In the genomic region with DNA sequence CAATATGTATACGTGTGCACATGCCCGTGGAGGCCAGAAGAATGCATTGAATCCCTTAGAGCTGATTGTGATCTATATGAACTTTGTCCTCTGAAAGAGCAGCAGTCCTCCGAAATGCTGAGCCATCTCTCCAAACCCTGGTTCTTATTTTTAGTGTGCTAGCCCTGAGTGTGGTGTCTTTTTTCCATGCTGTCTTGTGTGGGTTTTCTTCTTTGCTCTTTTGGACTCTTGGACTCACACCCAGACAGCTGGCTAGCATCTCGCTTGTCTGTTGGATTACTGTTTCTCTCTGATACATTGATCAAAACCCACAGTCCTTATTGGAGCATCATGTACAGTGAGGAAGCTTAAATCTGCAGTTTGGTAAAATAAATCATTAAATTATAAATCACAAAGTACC, we compare ENCODE assay signal across 19 mouse cellular contexts. TPM values are rescaled to one million over a fixed set of nuclear protein-coding genes. Genes with fewer than 3 reads are reported as not detected.
DNase-seq lines count a peak whose midpoint lies in the region; ATAC-seq and TF ChIP-seq lines count a peak whose summit lies in the region.
"Had no signal": no experiment of that assay in that cellular context is flagged by ENCODE, and none has a peak within 500 bp of the region (broad histone marks: within the 10 kb centered on the region; RNA-seq: fewer than 3 reads in every experiment).

No protein-coding gene starts in this region.

- no peak overlapping the region for H3K9ac ChIP-seq in intestine, embryonic 15.5 days
- H3K9ac ChIP-seq in intestine, embryonic 16.5 days (ENCODE audit: low read depth, low read length) = no peak overlapping the region
- no peak overlapping the region for H3K9ac ChIP-seq in liver, embryonic 13.5 days
- H3K9ac ChIP-seq in liver, embryonic 11.5 days (ENCODE audit: low read depth, low read length) = no peak overlapping the region
- no peak overlapping the region for H3K9ac ChIP-seq in liver, postnatal 0 days (replicated peaks)
- H3K9ac ChIP-seq: liver, embryonic 14.5 days; midbrain, embryonic 12.5 days had no signal

- H3K4me2 ChIP-seq in intestine, embryonic 15.5 days (replicated peaks) = peak overlapping the region; percentile 4; the same call in 1 of the 2 replicates
- H3K4me2 ChIP-seq in intestine, embryonic 16.5 days (ENCODE audit: low read depth, low read length) = no peak overlapping the region
- H3K4me2 ChIP-seq in liver, embryonic 13.5 days = peak overlapping the region; percentile 24; the same call in 1 of the 2 replicates
- H3K4me2 ChIP-seq in liver, embryonic 11.5 days = no peak overlapping the region
- H3K4me2 ChIP-seq in liver, postnatal 0 days (ENCODE audit: low read depth, low read length) = peak overlapping the region; percentile 36
- H3K4me2 ChIP-seq: midbrain, embryonic 12.5 days had no signal

- DNase-seq in heart, embryonic 10.5 days (ENCODE audit: low spot score) = no peak
- DNase-seq in heart, adult 11 months = no peak
- no peak for DNase-seq in liver, embryonic 13.5 days
- DNase-seq in liver, embryonic 11.5 days (ENCODE audit: low spot score) = no peak
- no peak for DNase-seq in liver, postnatal 0 days
- DNase-seq in adrenal gland, postnatal 4 days (ENCODE audit: low spot score in 2 of 2) = no peak
- DNase-seq: adrenal gland, postnatal 36 days; cerebellum, adult 2 months; cerebellum, postnatal 36 days; gastrocnemius, postnatal 10 days; left cerebral cortex, postnatal 4 days; thymus, postnatal 14 days had no signal

- H3K4me3 ChIP-seq in heart, embryonic 10.5 days = no peak overlapping the region
- H3K4me3 ChIP-seq in intestine, embryonic 15.5 days (replicated peaks) = no peak overlapping the region
- no peak overlapping the region for H3K4me3 ChIP-seq in intestine, embryonic 16.5 days (ENCODE audit: low read length)
- no peak overlapping the region for H3K4me3 ChIP-seq in liver, embryonic 13.5 days (replicated peaks)
- H3K4me3 ChIP-seq in liver, embryonic 11.5 days (ENCODE audit: low read depth, low read length) = no peak overlapping the region
- H3K4me3 ChIP-seq in liver, postnatal 0 days (ENCODE audit: low read depth, low read length) = no peak overlapping the region
- H3K4me3 ChIP-seq: layer of hippocampus, adult 2 months; midbrain, embryonic 12.5 days had no signal

- no peak for TF ChIP-seq CTCF in liver, postnatal 0 days (IDR thresholded peaks at IDR 0.05; ENCODE audit: low read depth)

- H3K9me3 ChIP-seq in heart, embryonic 10.5 days = no peaks in the 10 kb centered on the region
- H3K9me3 ChIP-seq in intestine, embryonic 15.5 days = no peaks in the 10 kb centered on the region
- H3K9me3 ChIP-seq in intestine, embryonic 16.5 days (ENCODE audit: control insufficient read depth, low read length) = no peaks in the 10 kb centered on the region
- H3K9me3 ChIP-seq in liver, embryonic 13.5 days (replicated peaks) = no peaks in the 10 kb centered on the region
- H3K9me3 ChIP-seq in liver, embryonic 11.5 days (ENCODE audit: control insufficient read depth, low read length) = no peaks in the 10 kb centered on the region
- H3K9me3 ChIP-seq in liver, postnatal 0 days (ENCODE audit: low read length) = no peaks in the 10 kb centered on the region
- H3K9me3 ChIP-seq: midbrain, embryonic 12.5 days had no signal

- WGBS in heart, embryonic 10.5 days = 82% methylated on average over 4 of the region's 4 CpGs
- 56% methylated on average over 4 of the region's 4 CpGs for WGBS in intestine, embryonic 15.5 days
- WGBS in intestine, embryonic 16.5 days = 69% methylated on average over 4 of the region's 4 CpGs
- WGBS in liver, embryonic 13.5 days (ENCODE audit: insufficient replicate concordance) = 73% methylated on average over 4 of the region's 4 CpGs
- 67% methylated on average over 4 of the region's 4 CpGs for WGBS in liver, embryonic 11.5 days
- 56% methylated on average over 4 of the region's 4 CpGs for WGBS in liver, postnatal 0 days (ENCODE audit: insufficient replicate concordance)

- no peak for TF ChIP-seq EP300 in liver, postnatal 0 days (IDR thresholded peaks at IDR 0.05; ENCODE audit: low read depth)

- H3K36me3 ChIP-seq in heart, embryonic 10.5 days = peaks cover 43% of the 10 kb centered on the region
- H3K36me3 ChIP-seq in intestine, embryonic 15.5 days = peaks cover 11% of the 10 kb centered on the region; the same call in 1 of the 2 replicates
- peaks cover 17% of the 10 kb centered on the region; the same call in 1 of the 2 replicates for H3K36me3 ChIP-seq in intestine, embryonic 16.5 days (ENCODE audit: control insufficient read depth, insufficient read depth, low read length)
- H3K36me3 ChIP-seq in liver, embryonic 13.5 days = peaks cover 35% of the 10 kb centered on the region
- H3K36me3 ChIP-seq in liver, embryonic 11.5 days (ENCODE audit: control insufficient read depth, insufficient read depth, low read length) = peaks cover 22% of the 10 kb centered on the region; the same call in 1 of the 2 replicates
- peaks cover 36% of the 10 kb centered on the region for H3K36me3 ChIP-seq in liver, postnatal 0 days (replicated peaks; ENCODE audit: insufficient read depth, low read length)

- no peaks in the 10 kb centered on the region for H3K27me3 ChIP-seq in heart, embryonic 10.5 days (ENCODE audit: insufficient read depth, poor library complexity, severe bottlenecking)
- no peaks in the 10 kb centered on the region for H3K27me3 ChIP-seq in intestine, embryonic 15.5 days (replicated peaks)
- no peaks in the 10 kb centered on the region for H3K27me3 ChIP-seq in intestine, embryonic 16.5 days (replicated peaks; ENCODE audit: control insufficient read depth, insufficient read depth, low read length)
- no peaks in the 10 kb centered on the region for H3K27me3 ChIP-seq in liver, embryonic 13.5 days
- H3K27me3 ChIP-seq in liver, embryonic 11.5 days (replicated peaks; ENCODE audit: control insufficient read depth, insufficient read depth, low read length) = no peaks in the 10 kb centered on the region
- no peaks in the 10 kb centered on the region for H3K27me3 ChIP-seq in liver, postnatal 0 days (ENCODE audit: insufficient read depth, low read length)
- H3K27me3 ChIP-seq: midbrain, embryonic 12.5 days had no signal

- ATAC-seq in intestine, embryonic 15.5 days = no peak
- ATAC-seq in intestine, embryonic 16.5 days = no peak
- ATAC-seq in liver, embryonic 13.5 days (ENCODE audit: low read depth) = no peak
- no peak for ATAC-seq in liver, embryonic 11.5 days (replicated peaks; ENCODE audit: low FRiP score)
- no peak for ATAC-seq in liver, postnatal 0 days
- ATAC-seq: inflammation-experienced regulatory T-cells, adult 6 months; lung, postnatal 0 days had no signal

- 0 out of 2 replicates have a peak overlapping the region, but pooled peaks have one; percentile 3 for H3K27ac ChIP-seq in heart, embryonic 10.5 days
- H3K27ac ChIP-seq in intestine, embryonic 15.5 days = no peak overlapping the region
- H3K27ac ChIP-seq in intestine, embryonic 16.5 days (ENCODE audit: low read length) = no peak overlapping the region; the same call in 1 of the 2 replicates
- no peak overlapping the region for H3K27ac ChIP-seq in liver, embryonic 13.5 days
- no peak overlapping the region for H3K27ac ChIP-seq in liver, embryonic 11.5 days (ENCODE audit: low read depth, low read length)
- peak overlapping the region; percentile 17; the same call in 1 of the 2 replicates for H3K27ac ChIP-seq in liver, postnatal 0 days (ENCODE audit: low read depth)
- H3K27ac ChIP-seq: layer of hippocampus, adult 2 months; liver, embryonic 14.5 days; midbrain, embryonic 12.5 days had no signal

- peaks cover 36% of the 10 kb centered on the region for H3K4me1 ChIP-seq in heart, embryonic 10.5 days
- peaks cover 14% of the 10 kb centered on the region for H3K4me1 ChIP-seq in intestine, embryonic 15.5 days (replicated peaks)
- H3K4me1 ChIP-seq in intestine, embryonic 16.5 days (ENCODE audit: control insufficient read depth, insufficient read depth, low read length) = peaks cover 27% of the 10 kb centered on the region
- peaks cover 34% of the 10 kb centered on the region for H3K4me1 ChIP-seq in liver, embryonic 13.5 days (replicated peaks)
- H3K4me1 ChIP-seq in liver, embryonic 11.5 days (replicated peaks; ENCODE audit: control insufficient read depth, insufficient read depth, low read length) = peaks cover 10% of the 10 kb centered on the region
- H3K4me1 ChIP-seq in liver, postnatal 0 days (ENCODE audit: insufficient read depth) = peaks cover 28% of the 10 kb centered on the region

RNA-seq across cellular contexts. Expression of a gene that starts 2.9 kb away (rescaled TPM):
- polyA plus RNA-seq in heart, embryonic 10.5 days (2016; fragmentation: Nextera tagmentation; extraction: Ambion mirVana) = 69.3 and 70.6 TPM in 2 replicates
- 55.8 and 56.8 TPM in 2 replicates for polyA plus RNA-seq in intestine, embryonic 15.5 days (2015; fragmentation: Nextera tagmentation; extraction: Ambion mirVana)
- 55.3 and 61.0 TPM in 2 replicates for polyA plus RNA-seq in intestine, embryonic 16.5 days (2015; fragmentation: Nextera tagmentation; extraction: Ambion mirVana)
- polyA plus RNA-seq in liver, embryonic 13.5 days (2015; fragmentation: Nextera tagmentation; extraction: Ambion mirVana) = 24.6 and 29.0 TPM in 2 replicates
- 52.0 and 57.9 TPM in 2 replicates for polyA plus RNA-seq in liver, embryonic 11.5 days (2014; fragmentation: Nextera tagmentation; extraction: Ambion mirVana)
- polyA plus RNA-seq in liver, postnatal 0 days (2015; fragmentation: Nextera tagmentation; extraction: Ambion mirVana) = 23.1 and 25.0 TPM in 2 replicates
- total RNA-seq in adrenal gland, postnatal 4 days (2021) = 10 to 100 TPM; 32.6 to 34.8 TPM

Comparison
In these comparisons a context has a peak if more than half of its experiments do, and no peak if none do; other contexts are left out.
1. H3K27ac ChIP-seq: peak in heart, embryonic 10.5 days (single experiment) and liver, postnatal 0 days (single experiment); none in intestine, embryonic 15.5 days (single experiment), intestine, embryonic 16.5 days (single experiment), liver, embryonic 13.5 days (single experiment) and liver, embryonic 11.5 days (single experiment).
2. H3K4me2 ChIP-seq: peak in intestine, embryonic 15.5 days (single experiment), liver, embryonic 13.5 days (single experiment) and liver, postnatal 0 days (single experiment); none in intestine, embryonic 16.5 days (single experiment) and liver, embryonic 11.5 days (single experiment).